Mouse (Mus musculus) layer of hippocampus, adult 9-11 months (tissue): Measurements from ENCODE around the gene Apool.

Source experiments
- DNase-seq: peaks from one replicate; pipeline ENCODE4 v3.0.0; 2022

The Apool gene

DNA sequence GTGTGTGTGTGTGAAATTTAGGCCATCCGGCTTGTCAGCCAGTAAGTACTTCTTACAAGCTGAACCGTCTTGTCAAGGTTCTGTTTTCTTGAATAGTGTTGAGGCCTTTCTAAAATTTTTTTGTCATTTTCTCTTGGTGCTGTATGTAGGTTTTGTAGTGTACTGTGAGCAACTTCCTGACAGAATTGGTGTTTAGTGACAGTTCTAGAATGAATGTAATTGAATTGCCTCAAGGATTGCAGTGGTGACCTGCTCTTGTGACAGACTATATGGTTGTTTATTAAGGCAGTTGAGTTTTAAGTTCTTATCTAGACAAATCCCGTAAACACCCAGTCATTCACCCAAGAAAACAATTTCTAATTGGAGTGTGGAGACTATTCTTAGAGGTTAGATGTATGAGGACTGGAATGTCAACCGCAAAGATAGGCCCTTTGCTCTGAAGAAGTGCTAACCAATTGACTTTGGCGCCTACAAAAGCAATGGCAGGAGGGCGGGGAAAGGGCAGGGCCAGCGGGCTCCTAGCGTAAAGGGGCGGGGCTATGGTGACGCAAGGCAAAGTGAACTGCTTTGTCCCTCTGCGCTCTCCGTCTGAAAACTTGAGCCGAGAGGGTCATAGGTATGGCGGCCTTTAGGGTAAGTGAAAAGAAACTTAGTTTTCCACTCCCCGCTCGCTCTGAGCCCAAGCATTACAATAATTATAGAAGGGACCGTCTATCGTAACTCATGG lies at the start of gene Apool:
TSS of gene Apool (plus strand) at position 531 of the 727 bp plus-strand sequence.
- DNase-seq = peak; percentile 69

DNA sequence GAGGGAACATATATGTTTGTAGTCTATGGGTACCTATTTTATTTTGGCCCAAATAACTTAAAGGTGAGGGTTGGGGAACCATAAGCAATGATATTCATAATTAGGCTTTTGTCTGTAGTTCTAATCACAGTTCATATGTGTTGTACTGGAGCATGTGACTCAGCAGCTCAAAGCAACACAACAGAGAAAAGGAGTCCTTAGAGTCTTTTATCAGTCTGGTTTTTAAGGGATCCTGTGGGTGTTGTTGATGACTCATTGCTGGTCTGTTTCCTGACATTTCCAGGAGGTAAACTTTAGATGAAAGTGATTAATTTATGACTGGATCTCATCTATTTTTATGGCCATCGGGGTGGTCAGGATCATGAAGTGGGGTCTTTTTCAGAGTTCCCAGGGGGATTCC lies 37.6 kb upstream of the Apool start:
- DNase-seq = no peak

DNA sequence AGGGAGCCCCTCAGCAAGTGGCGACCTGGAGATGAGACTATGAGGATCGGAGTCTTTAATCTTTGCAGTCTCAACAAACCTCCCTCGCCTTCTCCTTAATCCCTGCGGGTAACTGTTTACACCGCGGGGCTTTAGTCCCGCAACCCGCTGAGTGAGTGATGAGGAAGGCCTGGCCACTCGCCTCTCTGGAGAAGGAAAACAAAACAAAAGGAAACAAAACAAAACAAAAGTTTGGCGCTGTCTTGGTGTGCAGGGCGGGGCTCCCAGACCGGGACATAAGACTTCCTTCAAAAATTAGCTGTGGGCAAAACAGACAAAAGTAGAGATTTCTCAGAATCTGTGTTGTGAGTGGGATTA lies 375 bp downstream of the Apool start:
- DNase-seq = no peak

DNA sequence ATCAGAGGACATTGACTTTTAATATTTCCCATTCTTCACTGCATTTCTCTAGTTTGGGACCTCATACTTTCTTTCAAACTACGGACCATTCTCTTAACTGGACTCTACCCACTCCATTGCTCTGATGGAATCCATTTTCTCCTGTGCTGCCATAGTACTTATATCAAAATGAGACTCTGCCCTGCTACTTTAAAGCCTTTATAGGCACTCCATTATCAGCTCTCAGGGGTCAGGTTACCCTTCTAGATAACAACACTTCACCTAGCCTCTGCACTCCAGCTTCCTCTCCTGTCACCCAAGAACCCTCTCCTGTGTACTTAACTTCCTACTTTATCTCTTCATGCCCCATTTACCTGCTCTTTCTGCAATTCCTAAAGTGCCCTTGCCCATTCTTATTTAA lies 960 bp downstream of the Apool start:
- no peak for DNase-seq

DNA sequence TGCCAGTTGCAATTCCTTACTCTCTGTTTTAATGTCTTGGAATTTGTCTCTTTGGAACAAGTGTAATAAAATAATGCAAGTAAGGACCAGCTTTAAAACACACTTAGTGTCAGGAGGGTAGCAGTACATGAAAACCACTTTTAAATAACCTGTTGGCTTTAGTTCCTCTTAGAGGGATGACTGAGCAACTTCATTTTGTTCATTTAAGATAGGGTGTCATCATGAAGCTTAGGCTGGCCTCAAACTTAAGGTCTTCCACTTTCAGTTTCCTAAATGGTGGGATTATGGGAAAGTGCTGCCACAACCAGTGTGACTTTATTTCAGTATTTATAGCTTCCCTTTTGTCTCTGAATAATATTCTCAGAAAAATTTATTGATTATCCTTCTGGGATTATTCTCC lies 9.1 kb downstream of the Apool start:
- DNase-seq = no peak

DNA sequence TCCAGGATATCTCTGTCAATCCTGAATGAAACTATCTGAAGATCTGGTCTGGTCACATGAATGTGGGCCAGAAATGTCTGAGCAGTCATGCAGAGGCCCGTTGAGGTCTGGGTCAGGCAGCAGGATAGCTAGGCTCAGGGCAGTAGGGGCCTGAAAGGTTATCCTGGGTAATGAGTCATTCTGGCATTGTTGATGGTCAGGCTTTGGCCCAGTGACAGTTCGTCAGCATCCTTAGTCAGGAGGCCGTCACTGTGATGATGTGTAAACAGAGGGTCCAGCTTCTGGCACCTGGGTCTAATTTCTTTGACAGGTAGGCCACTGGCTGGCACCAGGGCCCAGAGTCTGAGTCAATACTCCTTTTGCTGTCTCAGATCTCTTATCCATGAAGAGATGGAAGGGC lies 28.4 kb downstream of the Apool start:
- DNase-seq = no peak

- DNase-seq = no peak
These were observed 36.6 kb downstream of the Apool start for GRCm38 (mm10) chrX:112347467-112348394.

DNA sequence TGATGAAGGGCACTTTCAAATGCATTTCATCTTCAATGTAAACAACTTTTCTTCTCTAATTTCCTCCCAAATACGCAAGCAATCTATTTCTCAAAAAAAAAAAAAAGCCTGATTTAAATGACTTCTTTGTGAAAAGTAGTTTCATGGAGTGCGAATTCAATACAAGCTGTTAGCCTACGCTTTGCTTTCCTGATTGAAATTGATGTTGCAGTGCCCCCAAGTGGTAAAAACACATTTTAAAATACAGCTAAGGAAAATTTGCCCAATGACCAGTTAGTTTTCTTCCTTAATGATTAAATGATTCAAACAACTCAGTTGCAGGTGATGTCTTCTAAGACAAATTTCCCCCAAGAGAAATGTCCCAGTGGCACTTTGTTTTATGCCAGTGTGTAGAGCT lies 37.3 kb downstream of the Apool start:
- DNase-seq = no peak

DNA sequence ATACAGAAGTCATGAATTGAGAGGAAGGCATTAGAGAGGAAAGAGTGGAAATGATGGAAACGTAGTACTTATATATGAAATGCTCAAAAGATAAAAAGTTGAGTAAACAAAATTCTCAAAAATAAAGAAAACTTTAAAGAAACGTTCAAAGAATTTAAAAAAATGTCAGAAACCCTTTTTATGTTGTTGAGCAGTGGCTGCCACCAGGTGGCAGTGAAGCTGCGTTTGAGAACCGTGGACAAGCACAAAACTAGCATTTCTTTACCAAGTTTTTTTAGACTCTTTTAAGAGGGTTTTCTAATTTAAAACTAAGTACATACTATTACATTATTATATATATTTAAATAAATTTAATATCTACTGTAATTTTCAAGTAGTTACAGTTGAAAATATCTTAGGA lies 57.3 kb downstream of the Apool start:
- DNase-seq = no peak

- peak; percentile 38 for DNase-seq
These were observed 59.7 kb downstream of the Apool start for GRCm38 (mm10) chrX:112370577-112371410.

- DNase-seq = no peak
These were observed 95.5 kb downstream of the Apool start, which contains the start of gene Satl1 for GRCm38 (mm10) chrX:112406679-112407078. Gene Satl1, minus strand, starts transcription at chrX:112406779.

DNA sequence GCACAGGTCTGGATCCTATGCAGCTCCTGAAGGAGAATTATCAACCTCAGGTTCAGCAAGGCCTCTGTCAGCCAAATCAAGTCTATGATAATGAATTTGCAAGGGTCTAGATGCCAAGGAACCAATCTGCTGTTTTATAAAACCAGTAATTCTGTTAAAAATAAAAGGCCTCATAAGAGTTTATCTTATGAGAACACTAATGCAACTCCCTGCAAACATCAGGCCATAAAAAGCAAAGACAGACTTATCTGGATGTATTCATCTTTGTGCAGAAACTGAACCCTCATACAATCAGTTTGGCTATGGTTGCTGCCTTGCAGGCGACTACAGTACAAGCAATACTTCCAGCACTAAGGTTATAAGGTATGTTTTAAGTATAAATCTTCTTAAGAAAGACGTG lies 101.2 kb downstream of the Apool start:
- no peak for DNase-seq
